Mouse (Mus musculus) embryo, embryonic 10 days (tissue): ENCODE results near the gene Ccl1.
A peak's percentile ranks its signal among the peaks of the same experiment; 100 is the strongest.

Experiments used
- DNase-seq: peaks from one replicate; pipeline ENCODE4 v3.0.0-alpha.2; 2015; ENCODE audit warnings: low spot score

Ccl1 gene

DNA sequence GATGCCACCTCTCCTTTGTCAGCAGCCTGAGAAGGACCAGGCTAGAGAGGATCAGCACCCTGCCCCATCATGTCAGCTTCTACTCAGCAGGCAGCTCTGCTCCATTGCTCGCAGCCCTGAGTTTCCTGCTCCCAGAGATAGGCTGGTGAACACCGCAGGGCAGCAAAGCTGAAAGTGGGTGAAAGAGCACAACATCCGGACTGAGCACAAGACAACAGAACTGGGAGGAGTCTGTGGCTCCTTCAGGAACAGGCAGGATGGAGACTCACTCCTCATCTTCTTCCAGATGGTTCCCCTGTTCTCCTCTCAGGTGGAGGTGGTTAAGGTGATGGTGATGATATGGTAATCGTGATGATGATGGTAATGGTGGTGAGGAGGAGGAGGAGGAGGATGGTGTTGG, at the start of gene Ccl1:
TSS of gene Ccl1 (minus strand) at position 101 of the 400 bp plus-strand sequence.
- DNase-seq, result no peak

DNA sequence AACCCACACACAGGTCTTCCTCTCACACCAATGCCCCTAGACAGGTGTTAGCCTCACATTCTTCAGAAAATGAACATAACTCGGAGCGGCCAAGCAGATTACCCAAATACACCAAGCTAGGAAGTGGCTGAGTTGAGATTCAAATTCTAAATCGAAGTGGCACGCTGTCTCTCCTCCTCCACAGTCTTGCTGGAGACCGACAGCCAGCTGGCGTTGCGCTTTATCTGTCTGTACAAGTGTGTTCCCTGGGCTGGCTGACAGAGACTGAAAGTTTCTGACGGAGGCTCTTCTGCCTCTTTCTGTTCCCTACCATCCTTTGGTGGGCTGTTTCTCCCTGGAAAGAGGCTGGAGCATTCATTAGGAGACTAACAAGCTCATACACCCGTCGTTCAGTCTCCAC, 45.5 kb upstream of the Ccl1 start:
- no peak for DNase-seq

DNA sequence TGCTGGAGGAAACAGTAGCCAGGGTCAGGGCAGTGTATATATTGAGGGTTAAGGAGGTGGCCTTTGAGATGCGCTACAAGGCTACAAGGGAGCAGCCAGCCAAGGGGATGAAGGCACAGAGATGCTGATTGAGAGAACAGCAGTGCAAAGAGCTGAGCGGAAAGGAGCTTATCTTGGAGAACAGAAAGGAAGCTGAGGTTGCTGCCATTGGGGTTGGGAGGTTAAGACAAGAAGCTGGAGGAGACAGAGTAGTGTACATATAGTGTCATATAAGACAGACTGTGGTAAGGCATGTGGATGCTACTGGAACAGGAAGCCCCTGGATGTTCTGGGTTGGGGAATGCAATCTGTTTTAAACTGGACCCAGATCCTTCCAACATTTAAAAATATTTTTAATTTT, 35.4 kb upstream of the Ccl1 start:
- DNase-seq, result no peak

DNA sequence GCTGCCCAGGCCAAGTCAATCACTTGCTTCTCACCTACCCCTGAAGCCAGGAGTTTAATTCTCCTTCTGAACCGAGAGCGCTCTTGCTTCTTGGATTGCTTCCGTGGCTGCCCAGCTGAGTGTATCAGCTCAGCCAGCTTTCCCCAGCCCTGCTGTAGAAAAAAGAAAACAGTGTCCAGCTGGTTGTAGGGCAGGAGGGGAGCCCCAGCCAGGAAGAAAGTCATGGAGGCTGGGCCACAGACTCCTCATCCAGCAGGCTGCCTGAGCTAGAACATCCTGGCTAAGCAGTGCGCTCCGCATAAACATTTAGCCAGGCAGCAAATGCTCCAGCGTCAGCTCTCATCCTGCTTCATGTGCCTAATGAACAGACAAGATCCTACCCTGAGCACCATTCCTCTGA, 34.9 kb upstream of the Ccl1 start:
- DNase-seq, result peak; percentile 14

DNA sequence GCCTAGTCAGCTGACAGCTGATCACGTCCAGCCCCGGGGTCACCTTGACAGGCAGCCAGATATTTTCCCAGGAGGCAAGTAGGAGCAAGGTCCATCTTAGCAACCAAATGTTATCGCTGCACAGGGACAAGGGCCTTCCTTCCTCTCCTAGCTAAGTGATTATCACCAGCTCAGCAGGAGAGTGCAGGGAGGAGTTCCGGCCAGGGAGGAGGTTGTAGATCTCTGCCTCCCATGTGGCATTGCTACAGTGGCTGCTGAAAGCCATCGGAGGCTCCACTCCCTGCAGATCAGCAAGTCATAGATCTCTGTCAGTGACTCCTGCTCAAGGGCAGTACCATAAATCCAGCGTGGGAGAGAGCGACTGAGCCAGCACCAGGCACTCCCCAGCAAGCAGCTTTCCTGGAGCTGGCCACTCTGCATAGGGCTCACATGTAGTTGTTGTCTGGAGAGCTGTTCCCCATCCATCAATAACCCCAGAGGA, 34.5 kb upstream of the Ccl1 start:
- DNase-seq, result peak; percentile 62

DNA sequence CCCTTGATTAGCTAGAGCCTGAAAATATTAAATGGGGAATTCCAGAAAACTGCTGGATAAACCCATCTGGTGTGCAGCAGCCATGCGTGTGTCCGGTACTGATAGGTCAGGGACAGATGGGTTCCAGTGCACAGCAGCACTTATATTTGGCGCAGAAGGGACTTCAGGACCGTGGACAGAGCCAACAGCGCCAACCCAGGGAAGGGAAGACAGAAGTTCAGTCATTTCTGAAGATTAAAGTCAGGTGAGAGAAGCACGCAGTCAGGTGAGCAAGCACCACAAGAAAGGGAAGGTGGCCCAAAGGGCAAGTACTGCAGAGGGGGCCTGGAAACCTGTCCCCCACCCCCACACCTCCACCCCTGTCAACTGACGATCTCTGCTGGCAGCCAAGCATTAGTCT, 7.7 kb upstream of the Ccl1 start:
- DNase-seq, result peak; percentile 74

DNA sequence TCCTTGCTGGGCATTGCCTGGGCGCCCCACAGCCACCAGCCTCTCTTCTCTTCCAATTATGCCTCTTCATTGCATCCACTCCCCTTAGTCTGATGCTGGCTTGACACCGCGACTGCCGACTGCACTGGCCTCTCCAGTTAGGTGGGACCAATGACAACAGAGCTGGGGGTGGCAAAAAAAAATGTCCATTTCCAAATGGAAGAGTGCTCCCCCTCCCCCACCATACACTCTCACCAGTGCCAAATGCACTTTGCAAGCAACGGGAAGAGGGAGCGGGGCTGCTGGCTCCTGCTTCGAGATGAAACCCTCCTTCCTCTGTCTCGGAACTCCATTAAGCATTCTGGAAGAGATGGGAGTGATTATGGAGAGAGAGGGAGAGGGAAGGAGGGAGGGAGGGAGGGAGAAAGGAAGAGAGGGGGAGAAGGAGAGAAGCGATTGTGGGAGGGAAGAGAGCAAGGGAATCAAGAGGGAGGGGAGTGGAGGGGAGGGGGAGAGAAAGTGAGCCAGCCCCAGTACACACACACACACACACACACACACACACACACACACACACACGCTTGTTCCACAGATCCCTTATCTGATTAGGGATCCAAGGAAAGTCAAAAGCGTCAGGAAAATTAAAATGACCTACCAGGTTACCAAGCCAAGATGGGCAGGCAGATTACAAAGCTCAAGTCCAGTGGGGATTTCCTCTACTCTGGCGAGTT, 5.0 kb upstream of the Ccl1 start:
- no peak for DNase-seq

DNA sequence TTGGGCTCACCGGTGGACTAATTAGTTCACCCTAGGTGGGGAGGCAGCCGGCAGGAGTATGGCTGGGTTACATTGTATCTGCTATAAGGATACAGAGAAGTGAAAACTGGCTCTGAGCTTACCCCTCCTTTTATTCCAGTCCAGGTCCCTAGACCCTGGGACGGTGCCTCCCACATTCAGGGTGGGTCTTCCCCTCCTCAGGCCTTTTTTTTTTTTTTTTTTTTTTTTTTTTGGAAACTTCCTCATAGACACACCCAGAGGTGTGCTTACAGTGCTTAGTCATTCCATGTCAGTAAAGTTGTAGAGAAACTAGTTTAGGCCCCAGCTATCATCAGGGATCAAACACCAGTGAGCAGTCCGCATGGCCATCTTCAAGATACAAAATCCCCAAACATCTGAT, 7.6 kb downstream of the Ccl1 start:
- no peak for DNase-seq

DNA sequence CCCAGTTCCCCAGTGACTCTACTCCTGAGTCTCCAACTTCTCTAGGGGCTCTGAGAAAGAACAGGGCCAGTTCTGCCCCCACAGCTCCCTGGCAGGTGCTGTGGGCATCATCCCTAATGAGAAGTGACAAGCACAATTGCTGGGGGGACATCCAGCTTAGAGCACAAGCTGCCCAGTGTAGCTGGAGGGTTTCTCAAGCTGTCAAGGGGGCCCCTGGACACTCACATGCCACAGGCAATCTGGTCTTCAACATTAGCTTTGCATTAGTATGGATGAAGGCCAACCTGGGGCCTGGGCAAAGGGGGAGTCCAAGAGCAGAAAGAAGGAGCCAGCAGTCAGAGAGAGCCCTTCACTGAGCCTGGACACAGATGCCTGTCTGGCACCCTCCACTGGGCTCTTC, 14.6 kb downstream of the Ccl1 start:
- DNase-seq, result no peak

DNA sequence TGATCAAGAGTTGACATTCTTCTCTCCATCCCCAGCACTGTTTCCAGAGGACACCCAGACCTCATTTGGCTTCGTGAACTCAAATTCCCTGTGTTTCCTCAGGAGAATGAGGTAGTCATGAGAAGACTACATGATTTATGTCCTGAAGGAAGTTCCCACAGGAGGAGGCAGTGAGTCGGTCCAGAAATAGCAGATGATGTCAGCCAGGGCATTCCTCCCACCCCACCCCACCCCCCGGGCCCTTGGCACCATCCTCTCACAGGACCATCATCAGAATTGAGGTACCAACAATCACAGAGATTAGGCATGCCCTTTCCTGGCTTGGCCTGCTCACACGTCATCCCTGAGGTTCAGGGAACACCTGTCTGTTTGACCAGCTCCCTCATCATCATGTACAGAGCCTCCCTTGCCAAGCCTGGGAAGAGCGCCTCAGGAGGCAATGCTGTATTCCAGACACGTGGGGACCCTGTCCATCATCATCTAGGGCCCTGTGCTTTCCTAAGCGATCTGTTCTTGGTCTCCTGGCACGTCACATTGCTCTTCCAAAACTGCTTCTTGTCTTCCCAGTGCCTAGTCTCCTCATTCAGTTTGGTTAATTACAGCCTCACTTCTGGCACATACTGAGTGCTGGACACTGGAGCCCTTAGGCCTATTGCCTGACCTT, 31.2 kb downstream of the Ccl1 start:
- no peak for DNase-seq

DNA sequence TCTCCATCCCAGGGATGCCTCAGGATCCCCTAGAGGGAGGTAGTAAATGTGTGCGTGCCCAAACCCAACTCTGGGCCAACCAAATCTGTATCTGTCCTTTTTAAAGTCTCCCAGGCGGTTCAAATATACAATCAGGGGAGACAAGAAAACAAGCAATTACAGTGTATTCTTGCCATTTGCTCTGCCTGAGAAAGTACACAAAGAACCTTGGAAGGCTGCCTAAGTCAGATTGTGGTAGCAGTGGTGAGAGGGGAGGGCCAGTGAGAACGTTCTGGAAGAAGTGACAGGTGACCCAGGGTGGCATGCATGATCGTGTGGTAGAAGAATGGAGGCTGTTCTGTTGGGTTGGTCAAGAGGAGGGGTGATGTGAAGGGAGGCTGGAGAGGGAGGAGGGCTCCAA, 46.4 kb downstream of the Ccl1 start:
- no peak for DNase-seq

DNA sequence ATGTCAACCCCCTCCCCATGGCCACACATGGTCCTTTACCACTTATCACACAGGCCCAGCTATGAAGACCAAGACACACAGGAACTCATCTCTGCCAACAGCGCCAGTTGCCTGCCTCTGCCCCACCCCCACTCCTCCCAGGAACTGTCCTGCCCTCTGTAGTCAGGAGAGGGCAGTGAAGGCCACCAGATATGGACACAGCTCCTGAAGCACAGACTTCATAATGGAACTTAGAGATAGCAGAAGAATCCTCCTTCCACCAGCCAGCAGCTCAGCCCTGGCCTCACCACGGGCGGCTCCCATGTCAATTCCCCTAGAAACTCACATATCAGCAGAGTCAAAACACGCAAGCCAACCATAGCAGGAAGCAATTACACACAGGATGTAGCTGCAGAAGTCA, 49.9 kb downstream of the Ccl1 start:
- DNase-seq, result peak; percentile 72

DNA sequence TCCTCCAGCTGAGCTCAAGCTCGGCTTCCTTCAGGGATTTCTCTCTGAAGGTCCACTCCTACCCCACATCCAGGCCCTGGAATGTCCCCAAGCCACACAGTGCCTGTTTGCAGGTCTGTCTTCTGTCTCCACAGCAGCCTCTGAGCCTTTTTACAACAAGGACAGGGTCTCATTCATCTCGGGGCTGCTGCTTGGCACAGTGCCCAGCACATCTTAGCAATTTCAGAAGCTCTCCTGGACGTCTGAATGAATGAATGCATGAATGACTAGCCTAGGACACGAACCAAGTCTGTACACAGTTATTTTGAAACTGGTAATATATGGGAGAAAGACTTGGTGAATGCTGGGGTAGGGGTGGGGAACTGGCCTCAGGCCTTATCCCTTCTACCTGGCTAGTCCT, 52.1 kb downstream of the Ccl1 start:
- DNase-seq, result no peak

DNA sequence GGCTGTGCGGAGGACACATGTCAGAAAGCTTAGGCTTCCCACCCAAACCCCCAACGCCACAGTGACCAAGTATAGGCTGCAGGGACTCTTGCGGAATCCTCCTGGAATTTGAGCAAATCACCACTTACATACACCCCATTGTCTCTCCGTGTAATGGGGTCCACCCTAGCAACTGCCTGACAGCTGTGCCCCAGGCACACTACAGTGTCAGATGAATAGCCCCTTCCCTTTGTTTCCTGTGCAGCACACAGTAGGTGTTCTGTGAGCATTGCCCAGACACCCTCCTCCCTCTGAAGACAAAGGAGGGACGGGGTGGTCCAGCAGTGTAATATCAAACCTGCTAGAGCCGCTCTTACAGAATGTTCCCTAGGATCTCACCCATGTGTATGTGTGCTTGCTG, 54.2 kb downstream of the Ccl1 start:
- no peak for DNase-seq

DNA sequence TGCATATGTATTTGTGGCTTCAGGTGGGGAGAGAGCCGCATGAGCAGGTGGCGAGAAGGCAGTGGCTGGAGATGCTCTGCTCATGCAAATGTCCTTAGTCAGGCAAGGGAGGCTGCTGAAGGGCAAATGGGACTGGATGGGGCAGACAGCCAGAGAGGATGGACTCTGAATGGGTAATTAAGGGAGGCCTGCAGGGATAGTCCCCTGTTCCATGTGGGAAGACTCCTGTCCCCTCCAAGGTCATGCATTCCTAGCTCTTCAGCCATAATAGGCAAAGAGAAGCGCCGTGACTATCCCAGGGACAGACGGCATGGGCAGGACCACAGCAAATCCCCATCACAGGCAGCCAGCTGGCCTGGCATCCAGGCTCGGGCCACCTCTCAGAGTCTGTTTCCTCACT, 55.5 kb downstream of the Ccl1 start:
- DNase-seq, result no peak

DNA sequence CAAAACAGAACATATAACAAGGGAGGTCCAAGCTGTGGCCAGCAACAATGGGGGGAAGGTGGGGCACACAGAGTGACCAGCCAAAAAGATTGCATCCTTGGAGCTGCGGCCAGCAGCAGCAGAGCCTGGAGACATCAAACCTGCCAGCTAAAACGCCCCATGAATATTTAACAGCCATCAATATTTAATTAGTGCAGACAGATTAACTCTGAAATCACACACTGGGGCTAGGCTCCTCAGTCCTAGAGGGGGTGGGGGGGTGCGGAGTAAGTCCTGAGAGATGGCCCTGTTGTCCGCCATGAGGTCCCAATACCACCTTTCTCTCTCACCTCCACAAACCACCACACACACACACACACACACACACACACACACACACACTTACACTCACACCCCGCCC, 68.1 kb downstream of the Ccl1 start:
- DNase-seq, result no peak

DNA sequence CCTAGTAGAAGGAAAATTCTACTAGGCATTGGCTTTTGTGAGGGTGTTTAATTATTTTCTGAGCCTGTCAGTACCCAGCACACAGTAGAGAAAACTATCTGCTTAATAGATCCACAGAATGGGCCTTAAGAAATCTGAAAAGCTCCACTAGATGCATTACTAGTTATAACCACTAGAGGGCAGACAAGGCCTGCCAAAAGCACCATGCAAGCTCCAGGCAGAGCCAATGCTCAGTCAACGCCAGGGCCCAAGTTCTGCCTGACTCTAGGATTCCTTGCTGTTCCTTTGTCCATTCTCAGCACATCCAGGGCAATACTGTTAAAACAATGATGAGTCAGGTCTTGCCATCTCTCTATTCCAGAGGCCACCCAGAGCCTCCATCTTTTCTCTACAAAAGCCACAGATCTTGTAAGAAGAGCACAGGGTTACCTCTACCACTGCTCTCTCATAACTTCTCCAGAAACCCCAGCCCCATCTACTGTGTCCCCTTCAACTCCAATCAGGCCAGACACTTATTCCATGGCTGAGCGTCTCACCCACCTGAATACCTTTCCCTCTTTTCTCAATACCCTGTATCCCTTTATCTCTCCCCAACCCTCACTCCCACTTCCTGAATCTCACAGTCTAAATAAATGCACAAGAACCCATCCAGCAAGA, 69.8 kb downstream of the Ccl1 start:
- peak; percentile 79 for DNase-seq

DNA sequence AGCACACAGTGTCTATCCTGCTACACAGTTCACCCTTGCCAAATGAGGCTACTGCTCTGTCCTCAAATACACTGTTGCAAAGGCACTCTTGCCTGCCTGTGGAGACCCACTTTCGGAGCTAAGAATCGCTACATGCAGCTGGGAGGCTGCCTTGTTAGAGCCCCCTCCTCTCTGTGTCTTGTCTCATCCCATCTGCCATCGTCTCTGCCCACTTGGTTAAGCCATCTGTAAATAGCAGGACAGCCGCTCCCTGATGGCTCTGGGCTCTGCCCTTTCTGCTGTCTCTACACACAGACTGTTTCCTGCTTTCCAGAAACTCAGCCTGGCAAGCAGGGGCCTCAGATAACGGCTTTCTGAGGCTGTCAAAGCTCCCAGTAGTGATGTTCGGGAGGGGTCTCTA, 71.5 kb downstream of the Ccl1 start:
- no peak for DNase-seq

DNA sequence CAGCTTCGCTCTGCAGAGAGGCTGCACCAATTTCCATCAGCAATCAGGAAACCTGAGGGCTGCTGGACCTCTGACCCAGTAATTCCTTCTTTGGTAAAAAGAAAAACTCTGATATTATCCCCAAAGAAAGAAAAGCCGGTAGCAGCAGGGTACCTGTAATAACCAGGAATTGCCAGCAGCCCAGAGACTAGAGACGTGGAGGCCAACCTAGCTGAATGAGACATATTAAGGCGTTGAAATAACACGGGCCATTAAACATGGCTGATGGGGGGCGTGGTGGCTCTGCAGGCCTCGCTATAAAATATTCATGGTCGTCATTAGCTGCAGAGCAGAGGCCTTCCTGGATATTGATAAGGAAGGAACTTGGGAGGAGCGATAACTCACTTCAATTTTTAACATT, 78.5 kb downstream of the Ccl1 start:
- DNase-seq, result no peak

DNA sequence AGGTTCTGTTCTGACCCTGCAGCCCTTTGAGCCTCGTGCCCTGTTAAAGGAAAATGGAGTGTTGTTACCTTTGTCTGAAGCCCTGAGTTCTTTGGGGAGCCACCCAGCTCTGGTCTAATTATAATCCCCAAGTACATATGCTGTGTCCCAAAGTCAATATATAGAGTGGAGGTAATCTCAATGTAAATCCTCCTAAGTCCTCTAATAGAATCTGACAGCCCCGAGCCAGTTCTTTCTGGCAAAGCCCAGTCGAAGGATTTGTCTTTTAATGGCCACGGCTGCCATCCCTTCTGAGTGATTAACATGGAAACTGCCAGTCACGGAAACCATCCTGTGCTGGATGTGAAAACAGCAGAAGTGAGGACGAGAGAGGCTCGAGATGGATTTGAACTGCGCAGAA, 79.6 kb downstream of the Ccl1 start:
- DNase-seq, result no peak

DNA sequence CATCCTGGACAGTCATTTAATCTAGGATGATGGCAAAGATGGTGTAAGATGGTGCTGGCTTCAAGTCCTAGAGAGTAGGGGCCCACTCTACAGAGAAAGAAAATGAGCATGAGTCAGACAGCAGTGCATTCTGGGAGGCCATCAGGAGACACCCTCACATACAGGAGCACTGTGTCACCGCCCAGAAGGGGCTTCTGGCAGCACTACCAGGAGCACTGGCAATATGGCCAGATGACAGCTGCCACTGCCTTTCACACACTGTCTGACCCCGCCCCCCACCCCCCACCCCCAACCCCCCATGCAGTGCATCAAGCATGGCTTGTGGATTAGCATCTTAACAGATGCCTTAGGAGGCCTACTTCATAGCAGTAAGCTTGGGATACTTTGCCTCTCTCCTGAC, 89.0 kb downstream of the Ccl1 start:
- DNase-seq, result no peak

DNA sequence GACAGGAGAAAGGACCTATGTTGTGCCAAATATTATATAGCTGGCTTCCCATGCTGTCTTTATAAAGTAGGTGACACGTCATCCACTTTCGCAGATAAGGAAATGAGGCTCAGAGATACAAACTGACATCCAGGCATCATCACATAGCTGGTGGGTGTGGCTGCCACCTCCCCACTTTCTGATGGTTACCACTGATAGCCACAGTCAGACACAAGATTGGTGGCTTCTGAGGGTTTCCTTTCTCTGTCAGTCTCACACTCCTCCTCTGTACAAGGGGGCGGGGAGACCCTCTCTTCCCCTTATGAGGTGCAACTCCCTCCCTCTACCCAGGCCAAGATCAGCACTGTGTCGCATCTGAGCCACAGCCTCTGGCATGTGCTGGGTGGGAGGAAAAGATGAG, 91.1 kb downstream of the Ccl1 start:
- DNase-seq, result no peak

DNA sequence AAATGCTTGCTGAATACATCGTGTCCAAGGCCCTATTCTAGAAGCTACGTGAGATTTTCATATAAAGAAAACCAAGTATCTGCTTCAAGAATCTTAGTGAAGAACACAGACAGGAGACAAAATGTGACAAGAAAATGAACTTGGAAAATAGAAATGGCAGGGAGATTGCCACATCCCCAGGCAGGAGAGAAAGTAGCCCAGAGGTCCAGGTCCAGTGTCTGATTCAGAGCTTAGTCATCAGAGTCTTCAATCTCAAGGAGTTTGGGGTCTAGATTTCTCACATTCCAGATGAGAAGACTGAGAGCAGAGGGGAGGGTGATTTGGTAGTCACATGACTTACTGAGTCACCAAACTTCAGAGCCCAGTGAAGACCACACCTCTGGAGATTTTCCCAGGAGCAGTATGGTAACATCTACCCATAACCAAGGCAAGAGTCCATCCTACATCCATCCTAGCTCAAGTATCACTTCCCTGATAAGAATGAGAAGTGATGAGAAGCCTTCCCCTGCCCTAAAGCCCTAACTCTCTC, 98.5 kb downstream of the Ccl1 start:
- DNase-seq, result no peak
